Mouse (Mus musculus) ZHBTc4 (cell line): ENCODE data around the gene Ptgs1.

Experiments
- DNase-seq: peaks from one replicate; pipeline ENCODE4 v3.0.0-alpha.2; 2011; ENCODE audit warnings: low read depth, low spot score

Gene Ptgs1

GRCm38 (mm10) chr2:36247964-36248363 lies 17.7 kb downstream of the Ptgs1 start:
- DNase-seq, result no peak

- no peak for DNase-seq
Measured at GRCm38 (mm10) chr2:36251156-36251555, 20.9 kb downstream of the Ptgs1 start.

GRCm38 (mm10) chr2:36252505-36252904 lies 22.3 kb downstream of the Ptgs1 start:
- no peak for DNase-seq

GRCm38 (mm10) chr2:36254445-36254844 lies 24.2 kb downstream of the Ptgs1 start:
- DNase-seq, result no peak

- DNase-seq, result no peak
Measured at GRCm38 (mm10) chr2:36256931-36257330, 26.7 kb downstream of the Ptgs1 start.

GRCm38 (mm10) chr2:36259382-36259781 lies 29.2 kb downstream of the Ptgs1 start:
- DNase-seq, result no peak

- peak; percentile 12 for DNase-seq
Measured at GRCm38 (mm10) chr2:36259798-36260540, 29.7 kb downstream of the Ptgs1 start.

- no peak for DNase-seq
Measured at GRCm38 (mm10) chr2:36262025-36262424, 31.8 kb downstream of the Ptgs1 start.

- DNase-seq, result no peak
Measured at GRCm38 (mm10) chr2:36269458-36269857, 39.2 kb downstream of the Ptgs1 start.

GRCm38 (mm10) chr2:36270186-36270585 lies 40.0 kb downstream of the Ptgs1 start:
- DNase-seq, result no peak

- no peak for DNase-seq
Measured at GRCm38 (mm10) chr2:36271085-36271484, 40.9 kb downstream of the Ptgs1 start.

- DNase-seq, result no peak
Measured at GRCm38 (mm10) chr2:36272288-36272950, 42.2 kb downstream of the Ptgs1 start.

GRCm38 (mm10) chr2:36276454-36276853 lies 46.2 kb downstream of the Ptgs1 start:
- peak; percentile 78 for DNase-seq

- no peak for DNase-seq
Measured at GRCm38 (mm10) chr2:36278760-36279159, 48.5 kb downstream of the Ptgs1 start.

- no peak for DNase-seq
Measured at GRCm38 (mm10) chr2:36281138-36281537, 50.9 kb downstream of the Ptgs1 start.

- DNase-seq, result no peak
Measured at GRCm38 (mm10) chr2:36282301-36282700, 52.1 kb downstream of the Ptgs1 start.
